Mouse (Mus musculus) olfactory bulb, adult 2 months (tissue): ENCODE measurements around the gene Fgf4. TPM values are rescaled to one million over a fixed set of nuclear protein-coding genes. Genes with fewer than 3 reads are reported as not detected.

Experiments
- H3K27ac ChIP-seq: fragments of 200-500 bp; 2 replicates; pipeline ENCODE4 v1.5.1; 2012; ENCODE audit warnings: low read depth, low read length; ENCODE audit not compliant: insufficient read depth
- H3K4me1 ChIP-seq: fragments of 200-500 bp; 2 replicates; pipeline ENCODE4 v1.6.1; 2012; ENCODE audit warnings: low read length; ENCODE audit not compliant: control insufficient read depth, insufficient read depth
- H3K4me3 ChIP-seq: fragments of 200-500 bp; 2 replicates; pipeline ENCODE4 v1.5.1; 2012; ENCODE audit warnings: mild to moderate bottlenecking, low read depth, low read length, moderate library complexity; ENCODE audit not compliant: insufficient read depth
- CTCF ChIP-seq: fragments of 200-500 bp; IDR thresholded peaks from 2 replicates; pipeline ENCODE4 v1.5.1; 2012; ENCODE audit warnings: low read depth, mild to moderate bottlenecking, low read length, moderate library complexity; ENCODE audit not compliant: insufficient read depth
- POLR2A ChIP-seq: fragments of 200-500 bp; IDR thresholded peaks from 2 replicates; pipeline ENCODE4 v1.6.1; 2012; ENCODE audit warnings: mild to moderate bottlenecking, low read depth, low read length, moderate library complexity; ENCODE audit not compliant: insufficient read depth
- WGBS: fragments of 180-500 bp; shearing (Covaris S2); methylation state at CpG from one replicate; pipeline ENCODE4 v1.1.7; 2018; 5-methylcytosine and 5-hydroxymethylcytosine counted together
- polyA plus RNA-seq: library from polyadenylated mRNA; stranded (reverse); fragments of >200 nt; gene quantifications from 2 replicates; pipeline ENCODE4 v1.2.4, GENCODE M21; 2012; ENCODE audit warnings: low replicate concordance; ENCODE audit not compliant: missing spikeins, insufficient read depth, insufficient read length

Fgf4 gene
- polyA plus RNA-seq, 1 experiment, result not detected

- TF ChIP-seq POLR2A (no peak), CTCF (no peak)
- 3% methylated on average over 15 of the region's 15 CpGs for WGBS
- peaks cover 15% of the 10 kb centered on the region for H3K4me1 ChIP-seq
- no peak overlapping the region for H3K27ac ChIP-seq
- H3K4me3 ChIP-seq, result no peak overlapping the region
Observed at GRCm38 (mm10) chr7:144862126-144862525, 15.0 kb downstream of the Fgf4 start.

DNA sequence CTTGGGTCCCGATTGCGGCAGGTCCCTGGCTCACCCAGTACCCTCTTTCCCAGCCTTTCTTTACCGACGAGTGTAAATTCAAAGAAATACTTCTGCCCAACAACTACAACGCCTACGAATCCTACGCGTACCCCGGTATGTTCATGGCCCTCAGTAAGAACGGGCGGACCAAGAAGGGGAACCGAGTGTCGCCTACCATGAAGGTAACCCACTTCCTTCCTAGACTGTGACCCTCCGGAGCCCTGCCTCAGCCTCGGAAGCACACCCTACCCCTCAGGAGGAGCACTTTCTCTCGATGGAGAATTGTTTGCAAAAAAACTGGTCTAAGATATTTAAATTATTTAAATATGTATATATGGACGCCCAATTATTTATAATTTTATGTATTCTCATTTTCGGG, 15.5 kb downstream of the Fgf4 start:
- TF ChIP-seq POLR2A, result no peak
- TF ChIP-seq CTCF, result no peak
- H3K27ac ChIP-seq, result no peak overlapping the region
- peaks cover 15% of the 10 kb centered on the region for H3K4me1 ChIP-seq
- no peak overlapping the region for H3K4me3 ChIP-seq
- WGBS, result 8% methylated on average over 18 of the region's 18 CpGs

DNA sequence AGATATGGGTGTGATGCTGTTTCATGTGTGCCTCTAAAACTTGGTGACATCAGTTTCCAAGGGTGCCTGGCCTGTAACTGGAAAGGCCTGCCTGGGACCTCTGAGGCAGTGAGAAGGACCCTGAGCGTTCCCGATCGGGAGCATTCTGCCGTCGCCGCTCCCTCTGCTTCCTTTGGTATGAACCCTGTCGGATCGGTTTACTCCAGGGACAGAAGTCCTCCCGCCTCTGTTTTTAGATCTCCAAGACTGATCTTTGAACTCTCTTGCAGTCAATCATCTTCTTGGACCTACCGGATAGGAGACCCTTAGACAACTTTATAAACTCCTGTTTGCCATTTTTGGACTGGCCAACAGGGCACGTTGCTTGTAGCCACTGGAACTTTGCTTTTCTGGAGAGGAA, 16.0 kb downstream of the Fgf4 start:
- H3K4me3 ChIP-seq, result no peak overlapping the region
- peaks cover 15% of the 10 kb centered on the region for H3K4me1 ChIP-seq
- H3K27ac ChIP-seq, result no peak overlapping the region
- 16% methylated on average over 11 of the region's 11 CpGs for WGBS
- TF ChIP-seq POLR2A (no peak), CTCF (no peak)

- WGBS, result 62% methylated on average over 3 of the region's 3 CpGs
- no peak for TF ChIP-seq CTCF
- no peak for TF ChIP-seq POLR2A
- peaks cover 15% of the 10 kb centered on the region for H3K4me1 ChIP-seq
- H3K4me3 ChIP-seq, result no peak overlapping the region
- no peak overlapping the region for H3K27ac ChIP-seq
Observed at GRCm38 (mm10) chr7:144864160-144864670, 17.0 kb downstream of the Fgf4 start.

DNA sequence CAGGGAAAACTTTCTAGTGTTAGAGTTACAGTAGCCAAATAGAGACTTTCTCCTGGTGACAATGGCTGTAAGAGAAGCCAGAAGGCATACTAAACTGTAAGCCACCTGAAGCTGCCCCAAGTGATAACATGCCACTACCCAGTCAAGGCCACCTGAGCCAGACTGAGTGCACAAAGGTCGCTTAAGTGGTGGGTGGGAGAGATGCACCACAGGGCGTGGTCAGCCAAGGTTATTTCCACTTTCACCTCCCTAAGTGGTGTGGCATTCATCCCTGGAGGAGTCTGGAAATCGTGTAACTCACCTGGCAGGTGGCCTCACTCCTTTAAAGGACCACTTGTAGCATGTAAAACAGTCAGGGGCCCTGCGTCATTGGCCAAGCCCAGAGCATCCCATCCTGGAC, 20.0 kb downstream of the Fgf4 start:
- 74% methylated on average over 4 of the region's 4 CpGs for WGBS

DNA sequence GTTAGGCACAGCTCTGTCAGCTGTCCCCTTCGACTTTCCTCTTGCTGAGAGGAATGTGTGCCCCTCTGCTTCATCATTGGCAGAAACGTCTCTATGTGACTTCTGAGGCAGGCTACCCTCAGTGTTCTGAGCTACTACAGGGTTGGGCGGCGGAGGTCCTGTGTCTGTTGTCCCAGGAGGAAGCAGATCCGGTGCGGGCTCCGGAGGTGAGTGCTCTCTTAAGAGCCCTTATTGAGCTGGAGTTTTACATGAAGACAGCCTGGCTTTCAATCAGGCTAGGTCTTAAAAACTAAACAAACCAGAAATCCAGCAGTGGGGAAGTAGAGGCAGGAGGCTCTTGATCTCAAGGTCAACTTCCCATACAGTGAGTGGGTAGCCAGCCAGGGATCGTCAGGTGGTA, 20.4 kb downstream of the Fgf4 start:
- 82% methylated on average over 8 of the region's 8 CpGs for WGBS

More for the DNA sequence above, 20.0 kb downstream of the Fgf4 start:
- Histone ChIP-seq H3K4me1 (0 out of 2 replicates have a peak, but pooled peaks cover under 1% of the 10 kb centered on the region), H3K27ac (no peak overlapping the region), H3K4me3 (no peak overlapping the region)
- no peak for TF ChIP-seq POLR2A
- TF ChIP-seq CTCF, result no peak

DNA sequence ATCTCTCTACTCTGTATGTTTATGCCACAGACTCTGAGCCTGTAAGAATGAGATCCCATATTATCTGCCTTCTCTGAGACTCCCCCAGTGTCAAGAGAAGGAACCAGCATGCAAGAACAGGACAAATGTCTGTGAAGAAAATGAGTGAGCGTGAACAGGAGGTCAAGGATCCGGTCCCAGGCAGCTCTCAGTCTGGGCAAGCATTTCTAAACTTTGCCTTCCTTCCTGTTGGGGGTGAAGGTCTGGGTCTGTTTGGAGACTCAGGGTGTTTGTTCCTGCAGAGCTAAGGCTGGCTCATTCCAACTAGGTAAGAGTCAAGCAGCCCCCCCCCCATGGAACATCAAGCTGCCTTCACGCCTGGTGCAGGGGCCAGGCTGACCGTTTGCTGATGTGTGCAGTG, 25.3 kb downstream of the Fgf4 start:
- Histone ChIP-seq H3K4me1 (no peaks in the 10 kb centered on the region; the same call in 1 of the 2 replicates), H3K4me3 (no peak overlapping the region), H3K27ac (no peak overlapping the region)
- 87% methylated on average over 4 of the region's 4 CpGs for WGBS
- no peak for TF ChIP-seq CTCF
- TF ChIP-seq POLR2A, result no peak

More for the DNA sequence above, 20.4 kb downstream of the Fgf4 start:
- no peak overlapping the region for H3K4me3 ChIP-seq
- H3K27ac ChIP-seq, result no peak overlapping the region
- H3K4me1 ChIP-seq, result no peaks in the 10 kb centered on the region
- no peak for TF ChIP-seq POLR2A
- no peak for TF ChIP-seq CTCF

DNA sequence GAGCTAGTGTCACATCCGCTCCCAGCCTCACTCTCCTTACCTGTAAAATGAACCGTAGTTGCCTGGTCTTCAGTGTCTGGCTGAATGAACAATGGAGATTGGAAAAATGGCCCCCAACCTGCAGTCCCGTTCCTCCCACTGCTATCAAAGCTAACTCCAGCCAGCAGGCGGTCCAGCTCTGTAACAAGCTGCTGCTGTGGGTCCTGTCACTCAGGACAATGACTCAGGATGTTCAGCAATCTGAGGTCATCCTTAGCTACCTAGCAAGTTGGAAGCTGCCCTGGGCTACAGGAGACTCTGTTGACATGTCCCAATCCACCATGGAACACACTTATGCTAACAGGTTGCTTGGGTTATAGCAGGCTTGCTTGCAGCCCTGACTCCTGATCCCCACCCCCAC, 26.0 kb downstream of the Fgf4 start:
- TF ChIP-seq CTCF (no peak), POLR2A (no peak)
- Histone ChIP-seq H3K27ac (no peak overlapping the region), H3K4me3 (no peak overlapping the region), H3K4me1 (no peaks in the 10 kb centered on the region; the same call in 1 of the 2 replicates)
- 89% methylated on average over 4 of the region's 4 CpGs for WGBS

DNA sequence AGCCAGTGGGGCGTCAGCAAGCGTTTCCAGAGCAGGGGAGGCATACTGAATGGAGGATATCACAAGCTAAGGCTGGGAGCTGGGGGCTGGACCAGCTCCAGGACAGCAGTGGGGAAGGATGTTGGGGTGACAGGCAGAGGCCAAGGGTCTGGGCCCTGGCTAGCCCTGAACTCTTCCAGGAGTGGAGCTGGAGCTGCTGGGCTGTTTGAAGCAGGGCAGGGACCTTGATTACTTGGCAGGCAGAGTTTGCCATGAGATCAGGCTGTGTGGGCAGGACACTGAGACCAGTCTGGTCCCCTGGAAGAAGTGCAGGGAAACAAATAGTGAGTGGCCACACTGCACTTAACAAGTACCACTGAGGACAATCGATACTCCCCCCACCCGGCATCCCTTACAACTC, 27.1 kb downstream of the Fgf4 start:
- 76% methylated on average over 4 of the region's 4 CpGs for WGBS
- TF ChIP-seq POLR2A (no peak), CTCF (no peak)
- H3K27ac ChIP-seq, result no peak overlapping the region
- H3K4me3 ChIP-seq, result no peak overlapping the region
- H3K4me1 ChIP-seq, result no peaks in the 10 kb centered on the region; the same call in 1 of the 2 replicates

DNA sequence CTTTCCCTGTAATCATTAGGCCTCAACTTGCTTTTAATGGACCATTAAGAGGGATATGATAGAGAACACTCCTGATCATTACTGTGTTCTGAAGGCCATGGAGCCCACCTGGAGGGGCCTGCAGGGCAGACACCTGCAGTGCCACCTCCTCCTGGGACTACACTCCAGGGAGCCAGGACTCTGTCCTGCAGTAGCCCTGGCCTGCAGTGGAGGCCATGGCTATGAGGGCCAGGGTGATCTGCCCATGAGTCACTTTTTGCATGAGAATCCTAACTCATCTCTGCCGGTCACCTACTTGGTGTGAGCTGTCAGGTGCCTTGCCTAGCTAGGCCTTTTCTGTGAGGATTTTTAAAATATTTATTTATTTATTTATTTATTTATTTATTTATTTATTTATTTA, 31.2 kb downstream of the Fgf4 start:
- TF ChIP-seq CTCF (no peak), POLR2A (no peak)

More for the DNA sequence above, 31.2 kb downstream of the Fgf4 start:
- Histone ChIP-seq H3K4me3 (no peak overlapping the region), H3K27ac (no peak overlapping the region), H3K4me1 (no peaks in the 10 kb centered on the region; the same call in 1 of the 2 replicates)
- WGBS, result 95% methylated on average over 1 of the region's 1 CpGs
